Mouse (Mus musculus) hindbrain, embryonic 12.5 days (tissue): Measurements from ENCODE around the gene Mrpl55. TPM values are rescaled to one million over a fixed set of nuclear protein-coding genes. Genes with fewer than 3 reads are reported as not detected.
A peak's percentile ranks its signal among the peaks of the same experiment; 100 is the strongest.

Source experiments
- ATAC-seq: fragments of 200-750 bp; cut with Nextera tagmentation; 2 replicates; pipeline ENCODE4 v1.8.0; 2017; ENCODE audit warnings: moderate TSS enrichment; ENCODE audit not compliant: low FRiP score
- H3K27ac ChIP-seq: fragments of 300-500 bp; sonication (generic); 2 replicates; pipeline ENCODE4 v1.5.1; 2016; ENCODE audit warnings: mild to moderate bottlenecking
- H3K27me3 ChIP-seq: fragments of 300-500 bp; sonication (generic); 2 replicates; pipeline ENCODE4 v1.6.1; 2016; ENCODE audit warnings: mild to moderate bottlenecking
- H3K36me3 ChIP-seq: fragments of 300-500 bp; sonication (generic); 2 replicates; pipeline ENCODE4 v1.6.1; 2016; ENCODE audit warnings: mild to moderate bottlenecking
- H3K4me1 ChIP-seq: fragments of 300-500 bp; sonication (generic); 2 replicates; pipeline ENCODE4 v1.6.1; 2016
- H3K4me2 ChIP-seq: fragments of 300-500 bp; sonication (generic); replicated peaks from 2 replicates; pipeline ENCODE4 v1.6.1; 2016; ENCODE audit warnings: mild to moderate bottlenecking
- H3K4me3 ChIP-seq: fragments of 300-500 bp; sonication (generic); 2 replicates; pipeline ENCODE4 v1.5.1; 2016; ENCODE audit warnings: mild to moderate bottlenecking
- H3K9ac ChIP-seq: fragments of 300-500 bp; sonication (generic); 2 replicates; pipeline ENCODE4 v1.6.1; 2016; ENCODE audit warnings: mild to moderate bottlenecking, moderate library complexity
- H3K9me3 ChIP-seq: fragments of 300-500 bp; sonication (generic); replicated peaks from 2 replicates; pipeline ENCODE4 v1.6.1; 2016; ENCODE audit warnings: mild to moderate bottlenecking
- WGBS: fragments of 180-500 bp; shearing (Covaris S2); methylation state at CpG from one replicate; pipeline ENCODE4 v1.1.7; 2016; 5-methylcytosine and 5-hydroxymethylcytosine counted together
- polyA plus RNA-seq: library from polyadenylated mRNA; unstranded; fragments of >200 nt; fragmentation: Nextera tagmentation; extraction: Ambion mirVana; gene quantifications from 2 replicates; pipeline ENCODE4 v1.2.1, GENCODE M21; 2016

Gene Mrpl55
- 76.1 and 84.6 TPM in 2 replicates for polyA plus RNA-seq

- H3K4me2 ChIP-seq: peak within 1 kb of the TSS; percentile 86
- H3K27ac ChIP-seq: peak within 1 kb of the TSS; percentile 52; the same call in 1 of the 2 replicates
- H3K9me3 ChIP-seq: no peaks in the 10 kb centered on the region
- H3K9ac ChIP-seq: peak within 1 kb of the TSS; percentile 83
- H3K4me3 ChIP-seq: peak within 1 kb of the TSS; percentile 69
- H3K4me1 ChIP-seq: peaks cover 14% of the 10 kb centered on the region
- peaks cover 34% of the 10 kb centered on the region for H3K36me3 ChIP-seq
- ATAC-seq: peak; percentile 89
- WGBS: under 1% methylated on average over 63 of the region's 63 CpGs
- no peaks in the 10 kb centered on the region for H3K27me3 ChIP-seq
Observed at GRCm38 (mm10) chr11:59202081-59202995, at the start of gene Mrpl55. TSS of gene Mrpl55 (plus strand) at chr11:59202486.

GRCm38 (mm10) chr11:59154220-59154619 is 48.1 kb upstream of the Mrpl55 start:
- WGBS: 87% methylated on average over 7 of the region's 7 CpGs
- no peak for ATAC-seq
- H3K4me2 ChIP-seq: no peak overlapping the region

GRCm38 (mm10) chr11:59155900-59156299 is 46.4 kb upstream of the Mrpl55 start:
- WGBS: 90% methylated on average over 5 of the region's 5 CpGs
- H3K4me2 ChIP-seq: no peak overlapping the region
- no peaks in the 10 kb centered on the region for H3K9me3 ChIP-seq
- H3K36me3 ChIP-seq: peaks cover 28% of the 10 kb centered on the region
- H3K4me3 ChIP-seq: no peak overlapping the region
- no peaks in the 10 kb centered on the region for H3K27me3 ChIP-seq
- H3K27ac ChIP-seq: no peak overlapping the region
- no peak overlapping the region for H3K9ac ChIP-seq
- no peaks in the 10 kb centered on the region for H3K4me1 ChIP-seq
- ATAC-seq: no peak

More at GRCm38 (mm10) chr11:59154220-59154619, 48.1 kb upstream of the Mrpl55 start:
- no peaks in the 10 kb centered on the region for H3K27me3 ChIP-seq
- H3K4me1 ChIP-seq: no peaks in the 10 kb centered on the region
- peaks cover 28% of the 10 kb centered on the region for H3K36me3 ChIP-seq
- H3K9me3 ChIP-seq: no peaks in the 10 kb centered on the region
- H3K4me3 ChIP-seq: no peak overlapping the region
- H3K27ac ChIP-seq: no peak overlapping the region
- no peak overlapping the region for H3K9ac ChIP-seq

DNA sequence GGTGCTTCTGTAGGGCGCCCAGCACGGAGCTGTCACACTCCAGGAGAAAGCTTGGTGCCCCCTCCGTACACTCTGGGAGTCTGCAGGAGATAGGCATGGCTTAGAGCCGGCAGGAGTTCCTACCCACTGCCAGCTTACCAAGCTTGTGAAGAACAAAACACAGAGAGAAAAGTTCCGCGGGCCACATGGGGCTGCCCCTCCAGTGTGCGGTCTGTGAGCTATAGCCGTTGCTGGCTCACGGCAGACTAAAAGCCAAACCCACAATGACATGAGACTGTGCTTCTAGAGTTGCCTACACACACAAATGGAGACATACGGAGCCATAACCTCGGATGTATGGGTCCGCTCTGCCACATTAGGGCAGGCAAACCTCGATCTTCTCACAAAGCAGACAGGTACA is 43.2 kb upstream of the Mrpl55 start:
- Histone ChIP-seq H3K27ac (no peak overlapping the region), H3K9ac (no peak overlapping the region), H3K9me3 (no peaks in the 10 kb centered on the region), H3K27me3 (no peaks in the 10 kb centered on the region), H3K36me3 (peaks cover 28% of the 10 kb centered on the region), H3K4me1 (peaks cover 17% of the 10 kb centered on the region), H3K4me2 (no peak overlapping the region), H3K4me3 (no peak overlapping the region)
- no peak for ATAC-seq
- WGBS: 91% methylated on average over 13 of the region's 13 CpGs

GRCm38 (mm10) chr11:59159558-59159957 is 42.7 kb upstream of the Mrpl55 start:
- H3K4me2 ChIP-seq: no peak overlapping the region
- H3K4me1 ChIP-seq: peaks cover 19% of the 10 kb centered on the region
- peaks cover 28% of the 10 kb centered on the region for H3K36me3 ChIP-seq
- H3K9me3 ChIP-seq: no peaks in the 10 kb centered on the region
- H3K27ac ChIP-seq: no peak overlapping the region
- no peak for ATAC-seq
- no peak overlapping the region for H3K4me3 ChIP-seq
- H3K27me3 ChIP-seq: no peaks in the 10 kb centered on the region
- H3K9ac ChIP-seq: no peak overlapping the region
- WGBS: 96% methylated on average over 4 of the region's 4 CpGs

- Histone ChIP-seq H3K9ac (no peak overlapping the region), H3K36me3 (peaks cover 19% of the 10 kb centered on the region; the same call in 1 of the 2 replicates), H3K4me1 (peaks cover 19% of the 10 kb centered on the region), H3K9me3 (no peaks in the 10 kb centered on the region), H3K27ac (no peak overlapping the region), H3K4me2 (no peak overlapping the region), H3K4me3 (no peak overlapping the region), H3K27me3 (no peaks in the 10 kb centered on the region)
- 81% methylated on average over 5 of the region's 5 CpGs for WGBS
- no peak for ATAC-seq
Observed at GRCm38 (mm10) chr11:59161398-59161797, 40.9 kb upstream of the Mrpl55 start.

DNA sequence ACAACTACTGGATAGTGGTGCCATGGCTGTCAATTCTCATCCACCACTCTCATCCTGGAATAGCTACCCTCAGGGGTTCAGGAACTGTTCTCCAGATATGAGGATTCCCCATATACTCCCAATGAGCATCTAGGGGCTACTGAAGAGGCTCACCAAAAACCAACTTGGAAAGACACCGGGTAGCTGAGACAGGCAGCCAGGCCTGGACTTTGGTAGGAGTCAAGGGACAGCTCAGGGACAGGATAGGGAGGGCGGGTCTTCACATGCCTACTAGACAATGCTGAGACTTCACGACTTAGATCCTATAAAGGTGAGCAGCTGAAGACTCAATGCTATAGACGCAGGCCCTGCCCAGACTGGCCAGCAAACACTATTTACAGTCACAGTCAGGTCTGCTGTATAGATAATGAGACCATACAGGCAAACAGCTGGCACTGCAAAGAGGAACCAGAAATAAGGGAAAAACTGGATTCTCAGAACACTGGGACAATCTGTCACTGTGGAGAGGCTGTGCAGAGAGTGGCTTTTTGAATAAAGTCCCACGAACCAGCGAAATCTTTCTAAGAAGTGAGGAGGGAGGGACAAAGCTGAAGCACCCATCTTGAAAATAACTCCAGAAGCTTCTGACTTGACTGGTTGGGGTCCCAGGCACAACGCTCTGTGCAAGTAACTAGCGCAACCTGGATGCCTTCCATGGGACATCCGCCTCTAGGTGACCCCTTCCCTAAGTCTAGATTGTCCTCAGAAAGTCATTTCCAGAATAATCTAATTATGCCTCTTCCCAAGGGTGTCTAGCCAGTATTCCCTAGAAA is 39.6 kb upstream of the Mrpl55 start:
- Histone ChIP-seq H3K4me1 (peaks cover 19% of the 10 kb centered on the region), H3K36me3 (peaks cover 12% of the 10 kb centered on the region; the same call in 1 of the 2 replicates), H3K27me3 (no peaks in the 10 kb centered on the region), H3K27ac (peak overlapping the region; percentile 98; the same call in 1 of the 2 replicates), H3K9ac (peak overlapping the region; percentile 88; the same call in 1 of the 2 replicates), H3K9me3 (no peaks in the 10 kb centered on the region), H3K4me3 (peak overlapping the region; percentile 71), H3K4me2 (peak overlapping the region; percentile 60)
- ATAC-seq: no peak; the same call in 1 of the 2 replicates
- WGBS: 64% methylated on average over 9 of the region's 9 CpGs

DNA sequence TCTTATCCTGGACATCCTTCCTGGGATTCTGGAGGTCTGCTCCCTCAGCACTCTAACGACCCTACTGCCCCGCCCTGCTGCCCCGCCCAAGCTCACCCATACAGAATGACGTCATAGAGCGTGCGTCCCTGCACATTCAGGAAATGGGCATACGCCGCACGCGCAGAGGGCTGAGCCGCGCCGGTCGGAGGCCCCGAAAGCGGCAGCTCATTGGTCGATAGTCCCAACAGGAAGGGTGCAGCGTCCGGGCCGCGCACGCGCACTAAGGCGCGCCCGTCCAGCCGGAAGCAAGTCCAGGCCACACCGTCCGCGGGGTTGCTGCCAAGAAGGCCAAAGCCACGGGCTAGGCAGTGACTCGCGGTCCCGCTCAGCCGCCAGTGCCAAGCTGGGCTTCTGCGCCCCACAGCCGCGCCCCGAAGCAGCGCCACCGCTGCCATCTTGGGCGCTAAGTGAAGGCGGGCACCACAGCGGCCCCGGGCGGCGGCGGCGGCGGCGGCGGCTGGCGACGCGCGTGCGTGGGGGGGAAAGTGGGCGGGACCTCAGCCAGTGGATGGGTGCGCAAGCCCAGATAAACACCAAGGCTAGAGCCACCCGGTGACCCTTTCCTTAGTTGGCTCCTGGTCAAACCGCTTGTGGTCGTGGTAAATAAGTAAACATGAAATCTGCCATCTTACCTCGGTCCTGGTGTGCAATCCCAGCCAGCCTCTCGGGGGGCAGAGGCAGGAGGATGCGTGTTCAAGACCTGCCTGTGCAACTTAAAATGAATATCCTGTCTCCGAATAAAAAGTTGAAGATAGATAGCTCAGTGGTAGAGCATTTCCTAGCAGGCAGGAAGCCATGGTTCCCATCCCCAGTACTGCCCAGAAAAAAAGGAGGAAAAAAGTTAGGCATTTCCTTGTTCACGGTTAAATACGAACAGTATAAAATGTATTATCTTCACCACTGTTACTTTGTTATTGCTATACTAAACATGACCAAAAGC is 38.7 kb upstream of the Mrpl55 start, which contains the start of gene Iba57:
TSS of gene Iba57 (minus strand) at position 485 of the 982 bp plus-strand sequence.
- Histone ChIP-seq H3K9ac (peak within 1 kb of the TSS; percentile 88), H3K9me3 (no peaks in the 10 kb centered on the region), H3K4me3 (peak within 1 kb of the TSS; percentile 71), H3K4me1 (peaks cover 19% of the 10 kb centered on the region), H3K36me3 (0 out of 2 replicates have a peak, but pooled peaks cover 3% of the 10 kb centered on the region), H3K27me3 (no peaks in the 10 kb centered on the region; the same call in 1 of the 2 replicates), H3K4me2 (peak within 1 kb of the TSS; percentile 60), H3K27ac (peak within 1 kb of the TSS; percentile 98)
- whole genome bisulfite sequencing: 3% methylated on average over 67 of the region's 68 CpGs
- ATAC-seq: peak; percentile 97

- Histone ChIP-seq H3K27me3 (no peaks in the 10 kb centered on the region; the same call in 1 of the 2 replicates), H3K36me3 (no peaks in the 10 kb centered on the region), H3K9ac (no peak overlapping the region), H3K9me3 (no peaks in the 10 kb centered on the region), H3K4me1 (peaks cover 19% of the 10 kb centered on the region), H3K4me2 (peak overlapping the region; percentile 60), H3K27ac (peak overlapping the region; percentile 98; the same call in 1 of the 2 replicates), H3K4me3 (peak overlapping the region; percentile 71; the same call in 1 of the 2 replicates)
- 90% methylated on average over 9 of the region's 9 CpGs for WGBS
- no peak for ATAC-seq
Observed at GRCm38 (mm10) chr11:59164384-59164783, 37.9 kb upstream of the Mrpl55 start.

GRCm38 (mm10) chr11:59165616-59166241 is 36.6 kb upstream of the Mrpl55 start:
- Histone ChIP-seq H3K36me3 (no peaks in the 10 kb centered on the region), H3K27me3 (no peaks in the 10 kb centered on the region; the same call in none of the 2 replicates), H3K27ac (no peak overlapping the region), H3K4me2 (no peak overlapping the region), H3K4me1 (peaks cover 19% of the 10 kb centered on the region), H3K9me3 (no peaks in the 10 kb centered on the region), H3K4me3 (no peak overlapping the region), H3K9ac (no peak overlapping the region)
- WGBS: 51% methylated on average over 2 of the region's 2 CpGs
- no peak for ATAC-seq

DNA sequence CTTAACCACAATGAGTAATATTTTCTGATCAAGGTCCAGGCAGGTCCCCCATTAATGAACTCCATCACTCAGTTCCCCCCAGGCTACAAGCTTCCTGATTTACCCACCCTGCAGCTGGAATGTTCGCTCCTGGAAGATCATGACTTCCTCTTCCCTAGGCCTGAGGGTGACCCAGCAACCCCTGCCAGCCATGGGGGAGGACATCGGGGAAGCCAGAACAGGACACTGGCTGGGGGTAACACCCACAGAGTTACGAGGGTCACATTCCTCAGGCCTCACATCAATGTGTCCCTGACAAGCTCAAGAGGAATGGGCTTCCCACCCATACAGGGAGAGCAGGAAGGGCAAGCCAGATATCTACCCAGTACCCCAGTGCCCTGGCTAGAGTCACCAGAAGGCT is 32.5 kb upstream of the Mrpl55 start:
- WGBS: 77% methylated on average over 3 of the region's 3 CpGs
- Histone ChIP-seq H3K4me1 (no peaks in the 10 kb centered on the region), H3K9ac (no peak overlapping the region), H3K36me3 (no peaks in the 10 kb centered on the region), H3K4me2 (no peak overlapping the region), H3K9me3 (no peaks in the 10 kb centered on the region), H3K4me3 (no peak overlapping the region), H3K27ac (no peak overlapping the region), H3K27me3 (peaks cover 23% of the 10 kb centered on the region)
- no peak for ATAC-seq
